Mouse (Mus musculus): ENCODE measurements at regions not wholly inside any gene's neighbourhood (a gene's known extent, or its start where the extent isn't known, plus 50 kb on each side); places are given as distances from the start of the nearest gene placed in this dataset.

GRCm38 (mm10) chr11:113032487-113033228 lies 250.6 kb downstream of the Sox9 start:
- DNase-seq: no peak

GRCm38 (mm10) chr11:113034911-113035310 lies 252.9 kb downstream of the Sox9 start:
- no peak for DNase-seq

GRCm38 (mm10) chr11:113037736-113038135 lies 255.7 kb downstream of the Sox9 start:
- no peak for DNase-seq

GRCm38 (mm10) chr11:113042710-113043109 lies 260.7 kb downstream of the Sox9 start:
- peak; percentile 38 to 65 for DNase-seq

GRCm38 (mm10) chr11:113046200-113047051 lies 264.4 kb downstream of the Sox9 start:
- peak in 1 of 2 experiments; percentile 54 for DNase-seq

GRCm38 (mm10) chr11:113048158-113048557 lies 266.1 kb downstream of the Sox9 start:
- no peak for DNase-seq

- no peak for DNase-seq
Measured at GRCm38 (mm10) chr11:113049593-113049992, 267.6 kb downstream of the Sox9 start.

GRCm38 (mm10) chr11:113052536-113052935 lies 270.5 kb downstream of the Sox9 start:
- DNase-seq: no peak

- no peak for DNase-seq
Measured at GRCm38 (mm10) chr11:113056042-113056632, 274.1 kb downstream of the Sox9 start.

GRCm38 (mm10) chr11:113056824-113057223 lies 274.8 kb downstream of the Sox9 start:
- DNase-seq: peak in 1 of 2 experiments; percentile 16

- DNase-seq: no peak
Measured at GRCm38 (mm10) chr11:113070365-113070764, 288.3 kb downstream of the Sox9 start.

- no peak for DNase-seq
Measured at GRCm38 (mm10) chr11:113071942-113072341, 289.9 kb downstream of the Sox9 start.

GRCm38 (mm10) chr11:113074328-113074727 lies 292.3 kb downstream of the Sox9 start:
- no peak for DNase-seq

- no peak for DNase-seq
Measured at GRCm38 (mm10) chr11:113076371-113076770, 294.3 kb downstream of the Sox9 start.

- DNase-seq: no peak
Measured at GRCm38 (mm10) chr11:113080311-113080710, 298.3 kb downstream of the Sox9 start.

GRCm38 (mm10) chr11:113084442-113084841 lies 302.4 kb downstream of the Sox9 start:
- DNase-seq: no peak

GRCm38 (mm10) chr11:113085556-113085955 lies 303.5 kb downstream of the Sox9 start:
- DNase-seq: no peak

GRCm38 (mm10) chr11:113087084-113087483 lies 305.1 kb downstream of the Sox9 start:
- peak in 1 of 2 experiments; percentile 33 for DNase-seq

GRCm38 (mm10) chr11:113089637-113090351 lies 307.8 kb downstream of the Sox9 start:
- DNase-seq: no peak

- no peak for DNase-seq
Measured at GRCm38 (mm10) chr11:113091901-113092568, 310.0 kb downstream of the Sox9 start.

- DNase-seq: no peak
Measured at GRCm38 (mm10) chr11:113093895-113094445, 311.9 kb downstream of the Sox9 start.

GRCm38 (mm10) chr11:113095625-113096024 lies 313.6 kb downstream of the Sox9 start:
- DNase-seq: no peak

Data from lung, adult 18-20 months (tissue).